Mouse (Mus musculus) neutrophil, adult 5-6 weeks (primary cell): Measurements from ENCODE around the gene Ikzf1. TPM values are rescaled to one million over a fixed set of nuclear protein-coding genes. Genes with fewer than 3 reads are reported as not detected.

Source experiments
- ATAC-seq: fragments of 151-379, 151-347 bp; 2 replicates; pipeline ENCODE4 v1.8.0; 2017; ENCODE audit warnings: mild to moderate bottlenecking, moderate TSS enrichment; ENCODE audit not compliant: insufficient number of reproducible peaks, poor library complexity, low FRiP score, severe bottlenecking; ENCODE audit errors: extremely low read depth
- total RNA-seq: library from RNA; stranded (forward); fragments of 200-1000 nt; gene quantifications from 2 replicates; pipeline ENCODE4 v1.2.3, GENCODE M21; 2017

Gene Ikzf1
- total RNA-seq, 1 experiment from 2014 or later = 150 TPM

- no peak for ATAC-seq
Measured at GRCm38 (mm10) chr11:11778345-11778744, 93.5 kb downstream of the Ikzf1 start.

GRCm38 (mm10) chr11:11781728-11782127, 96.9 kb downstream of the Ikzf1 start:
- ATAC-seq = no peak

- ATAC-seq = no peak
Measured at GRCm38 (mm10) chr11:11785457-11785856, 100.7 kb downstream of the Ikzf1 start.

- ATAC-seq = peak; percentile 91
Measured at GRCm38 (mm10) chr11:11788521-11788974, 103.7 kb downstream of the Ikzf1 start.

GRCm38 (mm10) chr11:11794626-11795025, 109.8 kb downstream of the Ikzf1 start:
- ATAC-seq = no peak

- ATAC-seq = no peak
Measured at GRCm38 (mm10) chr11:11798690-11799089, 113.9 kb downstream of the Ikzf1 start.

GRCm38 (mm10) chr11:11800304-11800703, 115.5 kb downstream of the Ikzf1 start:
- ATAC-seq = no peak

GRCm38 (mm10) chr11:11801067-11801466, 116.3 kb downstream of the Ikzf1 start:
- ATAC-seq = no peak

GRCm38 (mm10) chr11:11804421-11804820, 119.6 kb downstream of the Ikzf1 start:
- no peak for ATAC-seq

GRCm38 (mm10) chr11:11805951-11806350, 121.1 kb downstream of the Ikzf1 start:
- no peak for ATAC-seq

- no peak for ATAC-seq
Measured at GRCm38 (mm10) chr11:11808035-11808819, 123.4 kb downstream of the Ikzf1 start.

- ATAC-seq = peak; percentile 84
Measured at GRCm38 (mm10) chr11:11808820-11809403, 124.1 kb downstream of the Ikzf1 start, which contains the start of gene Fignl1. TSS of gene Fignl1 (minus strand) at chr11:11808962.

- no peak for ATAC-seq
Measured at GRCm38 (mm10) chr11:11809404-11810175, 124.8 kb downstream of the Ikzf1 start.

- ATAC-seq = peak; percentile 60; the same call in 1 of the 2 replicates
Measured at GRCm38 (mm10) chr11:11811906-11812480, 127.2 kb downstream of the Ikzf1 start.

- ATAC-seq = no peak
Measured at GRCm38 (mm10) chr11:11815737-11816136, 130.9 kb downstream of the Ikzf1 start.

- ATAC-seq = no peak
Measured at GRCm38 (mm10) chr11:11818797-11819196, 134.0 kb downstream of the Ikzf1 start.

- ATAC-seq = no peak
Measured at GRCm38 (mm10) chr11:11819206-11819605, 134.4 kb downstream of the Ikzf1 start.

- peak; percentile 75; the same call in 1 of the 2 replicates for ATAC-seq
Measured at GRCm38 (mm10) chr11:11820251-11820650, 135.4 kb downstream of the Ikzf1 start.

- ATAC-seq = no peak
Measured at GRCm38 (mm10) chr11:11820737-11821136, 135.9 kb downstream of the Ikzf1 start.
